Mouse (Mus musculus) heart, embryonic 16.5 days (tissue): ENCODE measurements at regions not wholly inside any gene's neighbourhood (a gene's known extent, or its start where the extent isn't known, plus 50 kb on each side); places are given as distances from the start of the nearest gene placed in this dataset.
A peak's percentile ranks its signal among the peaks of the same experiment; 100 is the strongest.

Source experiments
- ATAC-seq: fragments of 200-750 bp; cut with Nextera tagmentation; replicated peaks from 2 replicates; pipeline ENCODE4 v1.8.0; 2017; ENCODE audit warnings: moderate number of reproducible peaks; ENCODE audit not compliant: insufficient read depth, low FRiP score; ENCODE audit errors: extremely low read depth
- H3K27ac ChIP-seq: fragments of 300-500 bp; sonication (generic); 2 replicates; pipeline ENCODE4 v1.5.1; 2014; ENCODE audit warnings: mild to moderate bottlenecking, low read length, control low read depth, moderate library complexity
- H3K27me3 ChIP-seq: fragments of 300-500 bp; sonication (generic); 2 replicates; pipeline ENCODE4 v1.6.1; 2014; ENCODE audit warnings: low read length, mixed read lengths; ENCODE audit not compliant: control insufficient read depth, insufficient read depth
- H3K36me3 ChIP-seq: fragments of 300-500 bp; sonication (generic); 2 replicates; pipeline ENCODE4 v1.6.1; 2014; ENCODE audit not compliant: control insufficient read depth, insufficient read depth
- H3K4me1 ChIP-seq: fragments of 300-500 bp; sonication (generic); 2 replicates; pipeline ENCODE4 v1.6.1; 2014; ENCODE audit warnings: low read length, mixed read lengths; ENCODE audit not compliant: control insufficient read depth, insufficient read depth
- H3K4me2 ChIP-seq: fragments of 300-500 bp; sonication (generic); 2 replicates; pipeline ENCODE4 v1.6.1; 2014; ENCODE audit warnings: low read depth, mild to moderate bottlenecking, control low read depth, low read length
- H3K4me3 ChIP-seq: fragments of 300-500 bp; sonication (generic); 2 replicates; pipeline ENCODE4 v1.5.1; 2014; ENCODE audit warnings: mild to moderate bottlenecking, control low read depth, low read length
- H3K9ac ChIP-seq: fragments of 300-500 bp; sonication (generic); 2 replicates; pipeline ENCODE4 v1.6.1; 2014; ENCODE audit warnings: low read length, control low read depth
- H3K9me3 ChIP-seq: fragments of 300-500 bp; sonication (generic); replicated peaks from 2 replicates; pipeline ENCODE4 v1.6.1; 2016; ENCODE audit warnings: low read length; ENCODE audit not compliant: control insufficient read depth
- WGBS: fragments of 180-500 bp; shearing (Covaris S2); extraction: QIAGEN DNeasy Blood & Tissue Kit; methylation state at CpG from one replicate; pipeline ENCODE4 v1.1.7; 2014; 5-methylcytosine and 5-hydroxymethylcytosine counted together

GRCm38 (mm10) chr1:77947894-77948293, 249.0 kb downstream of the Pax3 start:
- 60% methylated on average over 2 of the region's 2 CpGs for whole genome bisulfite sequencing
- Histone ChIP-seq H3K9me3 (no peaks in the 10 kb centered on the region), H3K27me3 (no peaks in the 10 kb centered on the region), H3K4me3 (no peak overlapping the region), H3K4me2 (0 out of 2 replicates have a peak overlapping the region, but pooled peaks have one; percentile 0), H3K27ac (no peak overlapping the region), H3K36me3 (no peaks in the 10 kb centered on the region), H3K9ac (no peak overlapping the region), H3K4me1 (peaks cover 6% of the 10 kb centered on the region; the same call in 1 of the 2 replicates)
- ATAC-seq = no peak

- 67% methylated on average over 2 of the region's 2 CpGs for WGBS
- Histone ChIP-seq H3K4me1 (peaks cover 6% of the 10 kb centered on the region; the same call in 1 of the 2 replicates), H3K4me3 (no peak overlapping the region), H3K27ac (no peak overlapping the region), H3K4me2 (no peak overlapping the region), H3K9ac (no peak overlapping the region), H3K27me3 (no peaks in the 10 kb centered on the region), H3K36me3 (no peaks in the 10 kb centered on the region), H3K9me3 (no peaks in the 10 kb centered on the region)
- ATAC-seq = no peak
Observed at GRCm38 (mm10) chr1:77944327-77944645, 252.6 kb downstream of the Pax3 start.

- H3K4me3 ChIP-seq = no peak overlapping the region
Observed at GRCm38 (mm10) chr1:77943633-77944326, 253.2 kb downstream of the Pax3 start.

GRCm38 (mm10) chr1:77943101-77943500, 253.8 kb downstream of the Pax3 start:
- ATAC-seq = no peak
- Histone ChIP-seq H3K4me2 (no peak overlapping the region), H3K27me3 (no peaks in the 10 kb centered on the region), H3K9me3 (no peaks in the 10 kb centered on the region), H3K4me1 (peaks cover 5% of the 10 kb centered on the region; the same call in 1 of the 2 replicates), H3K27ac (no peak overlapping the region), H3K9ac (no peak overlapping the region), H3K4me3 (no peak overlapping the region), H3K36me3 (no peaks in the 10 kb centered on the region)
- WGBS = 3% methylated on average over 5 of the region's 5 CpGs

More at GRCm38 (mm10) chr1:77943633-77944326, 253.2 kb downstream of the Pax3 start:
- ATAC-seq = no peak
- no peak overlapping the region for H3K27ac ChIP-seq
- WGBS = 74% methylated on average over 14 of the region's 14 CpGs
- no peak overlapping the region for H3K4me2 ChIP-seq
- no peak overlapping the region for H3K9ac ChIP-seq
- H3K9me3 ChIP-seq = no peaks in the 10 kb centered on the region
- H3K27me3 ChIP-seq = no peaks in the 10 kb centered on the region
- peaks cover 6% of the 10 kb centered on the region; the same call in 1 of the 2 replicates for H3K4me1 ChIP-seq
- H3K36me3 ChIP-seq = no peaks in the 10 kb centered on the region

GRCm38 (mm10) chr1:77933095-77933766, 263.7 kb downstream of the Pax3 start:
- ATAC-seq = no peak
- H3K4me3 ChIP-seq = no peak overlapping the region
- no peaks in the 10 kb centered on the region for H3K36me3 ChIP-seq
- H3K9ac ChIP-seq = no peak overlapping the region
- peaks cover 2% of the 10 kb centered on the region; the same call in 1 of the 2 replicates for H3K4me1 ChIP-seq
- no peak overlapping the region for H3K4me2 ChIP-seq
- H3K27ac ChIP-seq = no peak overlapping the region
- peaks cover 3% of the 10 kb centered on the region; the same call in 1 of the 2 replicates for H3K9me3 ChIP-seq
- H3K27me3 ChIP-seq = no peaks in the 10 kb centered on the region
- WGBS = 54% methylated on average over 6 of the region's 6 CpGs

- no peak overlapping the region for H3K4me2 ChIP-seq
- H3K4me1 ChIP-seq = peaks cover 2% of the 10 kb centered on the region; the same call in 1 of the 2 replicates
- H3K9ac ChIP-seq = no peak overlapping the region
- H3K9me3 ChIP-seq = peaks cover 3% of the 10 kb centered on the region; the same call in 1 of the 2 replicates
- ATAC-seq = no peak
- H3K36me3 ChIP-seq = no peaks in the 10 kb centered on the region
- WGBS = 78% methylated on average over 5 of the region's 5 CpGs
- H3K27ac ChIP-seq = no peak overlapping the region
- H3K27me3 ChIP-seq = no peaks in the 10 kb centered on the region
- no peak overlapping the region for H3K4me3 ChIP-seq
Observed at GRCm38 (mm10) chr1:77932226-77932625, 264.7 kb downstream of the Pax3 start.

- H3K9ac ChIP-seq = no peak overlapping the region
- no peak overlapping the region for H3K27ac ChIP-seq
- no peaks in the 10 kb centered on the region for H3K27me3 ChIP-seq
- ATAC-seq = no peak
- H3K4me2 ChIP-seq = no peak overlapping the region
- H3K4me3 ChIP-seq = no peak overlapping the region
- 86% methylated on average over 6 of the region's 6 CpGs for WGBS
- H3K4me1 ChIP-seq = peaks cover 2% of the 10 kb centered on the region; the same call in 1 of the 2 replicates
- peaks cover 3% of the 10 kb centered on the region; the same call in 1 of the 2 replicates for H3K9me3 ChIP-seq
- no peaks in the 10 kb centered on the region for H3K36me3 ChIP-seq
Observed at GRCm38 (mm10) chr1:77930661-77931060, 266.3 kb downstream of the Pax3 start.

- Histone ChIP-seq H3K4me1 (peaks cover under 1% of the 10 kb centered on the region; the same call in 1 of the 2 replicates), H3K9ac (no peak overlapping the region), H3K9me3 (peaks cover 3% of the 10 kb centered on the region; the same call in 1 of the 2 replicates), H3K27ac (no peak overlapping the region), H3K36me3 (no peaks in the 10 kb centered on the region), H3K4me3 (no peak overlapping the region), H3K27me3 (no peaks in the 10 kb centered on the region), H3K4me2 (no peak overlapping the region)
- 45% methylated on average over 8 of the region's 8 CpGs for WGBS
- ATAC-seq = no peak
Observed at GRCm38 (mm10) chr1:77929552-77929951, 267.4 kb downstream of the Pax3 start.

GRCm38 (mm10) chr1:77926146-77926545, 270.8 kb downstream of the Pax3 start:
- ATAC-seq = no peak
- no peaks in the 10 kb centered on the region for H3K27me3 ChIP-seq
- no peak overlapping the region for H3K4me2 ChIP-seq
- no peaks in the 10 kb centered on the region for H3K4me1 ChIP-seq
- no peaks in the 10 kb centered on the region for H3K36me3 ChIP-seq
- H3K9me3 ChIP-seq = peaks cover 3% of the 10 kb centered on the region; the same call in 1 of the 2 replicates
- H3K4me3 ChIP-seq = no peak overlapping the region
- 76% methylated on average over 3 of the region's 3 CpGs for WGBS
- no peak overlapping the region for H3K27ac ChIP-seq
- no peak overlapping the region for H3K9ac ChIP-seq
